Mouse (Mus musculus): ENCODE measurements at regions not wholly inside any gene's neighbourhood (a gene's known extent, or its start where the extent isn't known, plus 50 kb on each side); places are given as distances from the start of the nearest gene placed in this dataset.

GRCm38 (mm10) chr16:90625301-90626034 lies 101.7 kb downstream of the Mis18a start:
- 0 out of 2 replicates have a peak, but pooled peaks cover 2% of the 10 kb centered on the region for H3K4me1 ChIP-seq (ENCODE audit: control insufficient read depth, insufficient read depth, low read length)
- no peak for TF ChIP-seq POLR2A (IDR thresholded peaks at IDR 0.05; ENCODE audit: low read depth, low read length)
- TF ChIP-seq CTCF (conservative IDR thresholded peaks at IDR 0.05; ENCODE audit: insufficient read depth, insufficient read length, low read depth, low read length): no peak
- no peak overlapping the region for H3K27ac ChIP-seq (ENCODE audit: insufficient read depth, low read depth, low read length)
- H3K36me3 ChIP-seq (ENCODE audit: control insufficient read depth, insufficient read depth, low read length): no peaks in the 10 kb centered on the region
- H3K4me3 ChIP-seq (ENCODE audit: insufficient read depth, low read depth, low read length): no peak overlapping the region
- no peak for DNase-seq
- 63% methylated on average over 16 of the region's 16 CpGs for WGBS
- H3K27me3 ChIP-seq (replicated peaks; ENCODE audit: control insufficient read depth, insufficient read depth, low read length): no peaks in the 10 kb centered on the region

- Histone ChIP-seq H3K27ac (ENCODE audit: insufficient read depth, low read depth, low read length) (no peak overlapping the region), H3K4me1 (ENCODE audit: control insufficient read depth, insufficient read depth, low read length) (0 out of 2 replicates have a peak, but pooled peaks cover 2% of the 10 kb centered on the region), H3K27me3 (replicated peaks; ENCODE audit: control insufficient read depth, insufficient read depth, low read length) (no peaks in the 10 kb centered on the region), H3K36me3 (ENCODE audit: control insufficient read depth, insufficient read depth, low read length) (no peaks in the 10 kb centered on the region), H3K4me3 (ENCODE audit: insufficient read depth, low read depth, low read length) (no peak overlapping the region)
- TF ChIP-seq POLR2A (IDR thresholded peaks at IDR 0.05; ENCODE audit: low read depth, low read length) (no peak), CTCF (conservative IDR thresholded peaks at IDR 0.05; ENCODE audit: insufficient read depth, insufficient read length, low read depth, low read length) (no peak)
- DNase-seq: peak; percentile 79
- WGBS: 47% methylated on average over 17 of the region's 17 CpGs
Measured at GRCm38 (mm10) chr16:90624039-90624625, 103.1 kb downstream of the Mis18a start.

GRCm38 (mm10) chr16:90622677-90623225 lies 104.5 kb downstream of the Mis18a start:
- no peaks in the 10 kb centered on the region for H3K36me3 ChIP-seq (ENCODE audit: control insufficient read depth, insufficient read depth, low read length)
- no peak overlapping the region for H3K4me3 ChIP-seq (ENCODE audit: insufficient read depth, low read depth, low read length)
- TF ChIP-seq CTCF (conservative IDR thresholded peaks at IDR 0.05; ENCODE audit: insufficient read depth, insufficient read length, low read depth, low read length) (no peak), POLR2A (IDR thresholded peaks at IDR 0.05; ENCODE audit: low read depth, low read length) (no peak)
- H3K4me1 ChIP-seq (ENCODE audit: control insufficient read depth, insufficient read depth, low read length): 0 out of 2 replicates have a peak, but pooled peaks cover 2% of the 10 kb centered on the region
- no peaks in the 10 kb centered on the region for H3K27me3 ChIP-seq (replicated peaks; ENCODE audit: control insufficient read depth, insufficient read depth, low read length)
- DNase-seq: peak; percentile 33
- 82% methylated on average over 8 of the region's 8 CpGs for WGBS
- no peak overlapping the region for H3K27ac ChIP-seq (ENCODE audit: insufficient read depth, low read depth, low read length)

- no peak overlapping the region for H3K27ac ChIP-seq (ENCODE audit: insufficient read depth, low read depth, low read length)
- H3K4me3 ChIP-seq (ENCODE audit: insufficient read depth, low read depth, low read length): no peak overlapping the region
- no peak for TF ChIP-seq CTCF (conservative IDR thresholded peaks at IDR 0.05; ENCODE audit: insufficient read depth, insufficient read length, low read depth, low read length)
- TF ChIP-seq POLR2A (IDR thresholded peaks at IDR 0.05; ENCODE audit: low read depth, low read length): no peak
- DNase-seq: peak; percentile 5
- WGBS: 83% methylated on average over 13 of the region's 13 CpGs
- no peaks in the 10 kb centered on the region for H3K36me3 ChIP-seq (ENCODE audit: control insufficient read depth, insufficient read depth, low read length)
- H3K27me3 ChIP-seq (replicated peaks; ENCODE audit: control insufficient read depth, insufficient read depth, low read length): no peaks in the 10 kb centered on the region
- 0 out of 2 replicates have a peak, but pooled peaks cover 2% of the 10 kb centered on the region for H3K4me1 ChIP-seq (ENCODE audit: control insufficient read depth, insufficient read depth, low read length)
Measured at GRCm38 (mm10) chr16:90621761-90622411, 105.3 kb downstream of the Mis18a start.

GRCm38 (mm10) chr16:90619565-90620311 lies 107.5 kb downstream of the Mis18a start:
- H3K4me1 ChIP-seq (ENCODE audit: control insufficient read depth, insufficient read depth, low read length): 0 out of 2 replicates have a peak, but pooled peaks cover 2% of the 10 kb centered on the region
- DNase-seq: peak; percentile 49
- H3K27ac ChIP-seq (ENCODE audit: insufficient read depth, low read depth, low read length): no peak overlapping the region
- H3K4me3 ChIP-seq (ENCODE audit: insufficient read depth, low read depth, low read length): no peak overlapping the region
- H3K27me3 ChIP-seq (replicated peaks; ENCODE audit: control insufficient read depth, insufficient read depth, low read length): no peaks in the 10 kb centered on the region
- H3K36me3 ChIP-seq (ENCODE audit: control insufficient read depth, insufficient read depth, low read length): no peaks in the 10 kb centered on the region
- WGBS: 37% methylated on average over 13 of the region's 13 CpGs
- TF ChIP-seq POLR2A (IDR thresholded peaks at IDR 0.05; ENCODE audit: low read depth, low read length) (no peak), CTCF (conservative IDR thresholded peaks at IDR 0.05; ENCODE audit: insufficient read depth, insufficient read length, low read depth, low read length) (no peak)

GRCm38 (mm10) chr16:90615791-90616190 lies 111.4 kb downstream of the Mis18a start:
- Histone ChIP-seq H3K4me1 (ENCODE audit: control insufficient read depth, insufficient read depth, low read length) (no peaks in the 10 kb centered on the region), H3K27me3 (replicated peaks; ENCODE audit: control insufficient read depth, insufficient read depth, low read length) (no peaks in the 10 kb centered on the region), H3K4me3 (ENCODE audit: insufficient read depth, low read depth, low read length) (no peak overlapping the region), H3K36me3 (ENCODE audit: control insufficient read depth, insufficient read depth, low read length) (no peaks in the 10 kb centered on the region), H3K27ac (ENCODE audit: insufficient read depth, low read depth, low read length) (no peak overlapping the region)
- DNase-seq: no peak
- TF ChIP-seq POLR2A (IDR thresholded peaks at IDR 0.05; ENCODE audit: low read depth, low read length): no peak
- TF ChIP-seq CTCF (conservative IDR thresholded peaks at IDR 0.05; ENCODE audit: insufficient read depth, insufficient read length, low read depth, low read length): no peak
- WGBS: 75% methylated on average over 10 of the region's 10 CpGs
